Mouse (Mus musculus) midbrain, embryonic 10.5 days (tissue): Measurements from ENCODE around the gene Slc29a1. TPM values are rescaled to one million over a fixed set of nuclear protein-coding genes. Genes with fewer than 3 reads are reported as not detected.
A peak's percentile ranks its signal among the peaks of the same experiment; 100 is the strongest.

ENCODE experiments used
- DNase-seq: peaks from one replicate; pipeline ENCODE4 v3.0.0-alpha.2; 2017; ENCODE audit warnings: low spot score
- H3K27ac ChIP-seq: fragments of 300-500 bp; sonication (generic); replicated peaks from 2 replicates; pipeline ENCODE4 v1.5.1; 2016; ENCODE audit warnings: mild to moderate bottlenecking
- H3K27me3 ChIP-seq: fragments of 300-500 bp; sonication (generic); 2 replicates; pipeline ENCODE4 v1.6.1; 2016; ENCODE audit warnings: low read depth, mild to moderate bottlenecking; ENCODE audit not compliant: poor library complexity, severe bottlenecking
- H3K36me3 ChIP-seq: fragments of 300-500 bp; sonication (generic); 2 replicates; pipeline ENCODE4 v1.6.1; 2016; ENCODE audit warnings: mild to moderate bottlenecking, moderate library complexity
- H3K4me1 ChIP-seq: fragments of 300-500 bp; sonication (generic); 2 replicates; pipeline ENCODE4 v1.6.1; 2016
- H3K4me3 ChIP-seq: fragments of 300-500 bp; sonication (generic); 2 replicates; pipeline ENCODE4 v1.5.1; 2016; ENCODE audit warnings: mild to moderate bottlenecking, moderate library complexity
- H3K9me3 ChIP-seq: fragments of 300-500 bp; sonication (generic); replicated peaks from 2 replicates; pipeline ENCODE4 v1.6.1; 2016; ENCODE audit warnings: mild to moderate bottlenecking
- WGBS: fragments of 180-500 bp; shearing (Covaris S2); methylation state at CpG from one replicate; pipeline ENCODE4 v1.1.7; 2016; 5-methylcytosine and 5-hydroxymethylcytosine counted together
- polyA plus RNA-seq: library from polyadenylated mRNA; unstranded; fragments of >200 nt; fragmentation: Nextera tagmentation; extraction: Ambion mirVana; gene quantifications from 2 replicates; pipeline ENCODE4 v1.2.1, GENCODE M21; 2016

Slc29a1 gene
- polyA plus RNA-seq, 1 experiment from 2014 or later = 70.6 TPM

DNA sequence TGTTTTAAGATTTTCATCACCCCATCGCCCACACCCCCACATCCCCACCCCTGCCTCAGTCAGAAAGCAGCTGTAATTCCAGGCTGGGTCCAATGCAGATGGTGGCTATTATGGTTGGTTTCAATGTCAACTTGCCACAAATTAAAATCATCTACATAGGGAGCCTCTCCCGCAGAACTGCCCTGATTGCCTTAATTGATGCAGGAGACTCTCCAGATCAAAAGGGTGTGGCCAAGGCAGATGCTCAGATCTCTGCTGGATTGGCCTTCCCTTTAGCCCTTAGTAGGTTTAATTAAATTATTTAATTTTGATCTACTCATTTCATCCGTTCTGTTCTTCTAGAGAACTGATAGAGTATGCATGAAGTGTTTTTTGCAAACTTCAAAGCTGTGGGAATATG, 3.6 kb upstream of the Slc29a1 start:
- 87% methylated on average over 3 of the region's 3 CpGs for WGBS
- Histone ChIP-seq H3K36me3 (no peaks in the 10 kb centered on the region), H3K27me3 (peaks cover 50% of the 10 kb centered on the region), H3K4me1 (peaks cover 36% of the 10 kb centered on the region), H3K4me3 (no peak overlapping the region), H3K27ac (no peak overlapping the region), H3K9me3 (no peaks in the 10 kb centered on the region; the same call in 1 of the 2 replicates)
- DNase-seq = no peak

GRCm38 (mm10) chr17:45601877-45602304, 2.5 kb upstream of the Slc29a1 start, which contains the start of gene Mymx:
Gene Mymx, minus strand, starts transcription at chr17:45602102.
- DNase-seq = no peak
- WGBS = 39% methylated on average over 6 of the region's 6 CpGs
- Histone ChIP-seq H3K9me3 (no peaks in the 10 kb centered on the region), H3K36me3 (no peaks in the 10 kb centered on the region), H3K27ac (peak within 1 kb of the TSS; percentile 65), H3K4me3 (peak within 1 kb of the TSS; percentile 26), H3K27me3 (peaks cover 61% of the 10 kb centered on the region), H3K4me1 (peaks cover 46% of the 10 kb centered on the region)

GRCm38 (mm10) chr17:45601325-45601724, 1.9 kb upstream of the Slc29a1 start:
- peaks cover 52% of the 10 kb centered on the region for H3K4me1 ChIP-seq
- peak overlapping the region; percentile 65 for H3K27ac ChIP-seq
- no peak for DNase-seq
- H3K4me3 ChIP-seq = peak overlapping the region; percentile 26
- peaks cover 66% of the 10 kb centered on the region for H3K27me3 ChIP-seq
- H3K9me3 ChIP-seq = no peaks in the 10 kb centered on the region
- H3K36me3 ChIP-seq = no peaks in the 10 kb centered on the region
- 12% methylated on average over 22 of the region's 22 CpGs for WGBS

DNA sequence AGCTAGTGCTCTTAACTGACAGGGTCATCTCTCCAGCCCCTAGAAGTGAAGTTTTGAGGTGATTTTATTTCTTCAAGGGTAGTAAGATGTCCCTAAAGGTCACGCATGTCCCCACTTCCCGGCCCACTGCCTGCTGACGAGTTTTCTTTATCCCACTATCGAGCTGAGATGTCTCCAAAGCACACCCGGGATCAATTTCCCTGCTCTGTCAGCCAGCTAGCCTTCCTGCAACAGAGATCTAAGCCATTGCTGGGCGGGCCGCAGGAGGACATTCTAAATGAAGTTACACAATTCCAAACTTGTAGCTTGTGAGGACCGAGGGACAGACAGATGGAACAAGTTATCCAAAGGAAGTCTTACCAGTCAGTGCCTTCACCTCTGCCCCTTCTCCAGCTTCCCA, 861 bp upstream of the Slc29a1 start:
- H3K36me3 ChIP-seq = no peaks in the 10 kb centered on the region
- no peak overlapping the region for H3K4me3 ChIP-seq
- WGBS = 54% methylated on average over 8 of the region's 8 CpGs
- peaks cover 77% of the 10 kb centered on the region for H3K27me3 ChIP-seq
- no peak for DNase-seq
- H3K4me1 ChIP-seq = peaks cover 62% of the 10 kb centered on the region
- no peaks in the 10 kb centered on the region for H3K9me3 ChIP-seq
- H3K27ac ChIP-seq = no peak overlapping the region

DNA sequence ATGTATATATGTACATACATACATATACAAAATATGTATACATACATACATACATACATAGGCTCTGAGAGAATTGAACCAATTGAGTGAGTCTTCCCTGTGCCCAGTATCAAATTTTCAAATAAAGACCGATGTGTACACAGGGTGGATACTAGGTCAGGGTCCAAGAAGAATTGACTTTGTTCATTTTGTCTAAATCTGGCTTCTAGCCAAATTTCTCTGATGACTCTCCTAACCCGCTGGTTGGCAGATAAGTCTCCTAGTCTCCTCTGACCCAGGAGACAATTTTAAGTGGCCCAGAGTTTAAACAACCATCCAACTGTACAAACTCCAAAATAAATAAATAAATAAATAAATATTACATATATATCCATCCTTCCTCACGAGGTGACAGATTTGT, 515 bp downstream of the Slc29a1 start:
- Histone ChIP-seq H3K27me3 (peaks cover 91% of the 10 kb centered on the region), H3K4me3 (peak overlapping the region; percentile 56), H3K9me3 (no peaks in the 10 kb centered on the region), H3K27ac (peak overlapping the region; percentile 81), H3K4me1 (peaks cover 76% of the 10 kb centered on the region), H3K36me3 (no peaks in the 10 kb centered on the region)
- WGBS = 64% methylated on average over 3 of the region's 3 CpGs
- no peak for DNase-seq

DNA sequence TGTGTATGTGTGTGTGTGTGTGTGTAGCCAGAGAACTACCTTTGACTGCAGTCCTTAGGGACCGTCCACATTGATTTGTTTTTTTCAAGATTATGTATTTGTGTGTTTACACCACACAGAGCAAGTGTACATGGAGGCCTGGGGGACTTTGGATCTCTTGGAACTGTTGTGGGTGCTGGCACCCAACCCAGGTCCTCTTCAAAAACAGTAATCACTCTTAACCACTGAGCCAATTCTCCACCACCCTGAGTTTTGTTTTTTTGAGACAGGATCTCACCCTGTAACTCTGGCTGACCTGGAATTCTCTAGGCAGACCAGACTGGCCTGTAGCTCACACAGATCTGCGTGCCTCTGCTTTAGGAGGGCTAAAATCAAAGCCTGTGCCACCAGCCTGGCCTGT, 1.0 kb downstream of the Slc29a1 start:
- Histone ChIP-seq H3K36me3 (no peaks in the 10 kb centered on the region), H3K27ac (no peak overlapping the region), H3K9me3 (no peaks in the 10 kb centered on the region), H3K4me3 (no peak overlapping the region), H3K27me3 (peaks cover 96% of the 10 kb centered on the region), H3K4me1 (peaks cover 81% of the 10 kb centered on the region)
- WGBS = 90% methylated on average over 2 of the region's 2 CpGs
- no peak for DNase-seq

- Histone ChIP-seq H3K27ac (no peak overlapping the region), H3K9me3 (no peaks in the 10 kb centered on the region), H3K27me3 (peaks cover 99% of the 10 kb centered on the region), H3K36me3 (no peaks in the 10 kb centered on the region), H3K4me1 (peaks cover 87% of the 10 kb centered on the region), H3K4me3 (no peak overlapping the region)
- peak; percentile 40 for DNase-seq
- 54% methylated on average over 3 of the region's 3 CpGs for WGBS
Observed at GRCm38 (mm10) chr17:45597787-45598186, 1.6 kb downstream of the Slc29a1 start.

DNA sequence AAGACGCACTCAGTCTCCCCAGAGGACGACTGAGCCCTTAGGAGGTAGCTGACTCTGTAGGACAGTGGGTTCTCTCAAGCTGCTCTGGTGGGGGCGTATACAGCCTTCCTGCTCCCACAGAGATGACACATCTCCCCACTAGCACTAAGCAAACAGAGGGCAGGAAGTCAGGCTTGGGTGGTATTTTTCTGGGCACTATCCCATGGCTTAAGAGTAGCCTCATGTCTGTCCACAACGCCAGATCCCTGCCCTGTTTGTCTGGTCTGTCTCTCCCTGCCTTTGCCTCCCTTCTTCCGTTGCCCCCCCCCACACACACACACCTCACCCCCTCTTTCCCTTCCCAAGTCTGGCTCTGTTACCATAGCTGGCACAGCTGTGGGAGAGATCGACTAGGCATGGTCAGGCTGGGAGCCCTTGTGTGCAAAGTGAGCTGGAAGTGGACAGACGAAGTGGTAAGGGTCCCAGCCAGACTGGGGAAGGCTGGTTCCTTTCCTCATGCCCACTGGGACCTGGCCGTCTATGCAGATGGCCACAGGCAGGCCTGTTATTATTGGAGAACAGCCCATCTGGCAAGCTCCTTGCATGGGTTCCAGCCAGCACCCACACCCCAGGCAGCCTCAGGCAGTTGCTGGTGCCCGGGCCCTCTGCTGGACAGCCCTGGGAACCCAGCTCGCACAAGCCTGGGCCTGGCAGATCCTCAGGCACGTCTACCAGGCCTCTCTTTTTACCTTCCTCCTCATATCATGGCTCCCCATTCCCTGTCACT, 2.6 kb downstream of the Slc29a1 start:
- WGBS = 30% methylated on average over 11 of the region's 11 CpGs
- peak overlapping the region; percentile 81 for H3K27ac ChIP-seq

DNA sequence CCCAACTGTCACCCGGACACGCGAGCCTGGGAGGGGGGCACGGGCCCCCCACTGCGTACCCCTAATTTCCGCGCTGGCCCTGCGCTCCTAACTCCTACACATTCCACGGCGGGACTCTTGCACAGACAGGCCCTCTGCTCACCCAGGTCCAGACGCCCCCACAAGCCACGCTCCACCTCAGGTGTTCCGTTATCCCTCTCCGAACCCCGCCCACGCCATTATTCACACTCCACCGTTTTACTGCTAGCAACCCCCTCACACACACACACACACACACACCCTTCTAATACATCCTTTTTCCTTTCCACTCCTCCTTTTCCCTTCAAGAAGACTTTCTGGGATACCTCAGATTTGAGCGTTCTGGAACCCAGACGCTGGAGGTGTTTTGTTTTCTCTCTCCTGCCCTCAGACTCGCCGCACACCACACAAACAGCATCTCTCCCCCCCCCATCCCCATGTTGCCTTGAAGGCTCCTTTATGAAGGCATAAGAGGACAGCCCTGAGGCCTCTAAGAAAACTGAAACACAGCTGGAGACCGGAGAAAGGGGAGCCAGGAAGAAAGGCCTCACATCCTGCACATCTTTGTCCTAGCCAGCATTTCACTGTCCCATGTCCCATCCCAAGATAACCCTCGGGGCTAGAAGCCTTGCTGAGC, 3.5 kb downstream of the Slc29a1 start:
- Histone ChIP-seq H3K9me3 (no peaks in the 10 kb centered on the region), H3K27me3 (peaks cover 93% of the 10 kb centered on the region), H3K4me1 (peaks cover 90% of the 10 kb centered on the region), H3K36me3 (no peaks in the 10 kb centered on the region), H3K27ac (peak overlapping the region; percentile 81), H3K4me3 (peak overlapping the region; percentile 66)
- no peak for DNase-seq
- WGBS = 3% methylated on average over 23 of the region's 23 CpGs

More for the DNA sequence above, 2.6 kb downstream of the Slc29a1 start:
- peaks cover 100% of the 10 kb centered on the region for H3K27me3 ChIP-seq
- peak; percentile 63 for DNase-seq
- H3K4me1 ChIP-seq = peaks cover 91% of the 10 kb centered on the region
- H3K4me3 ChIP-seq = 0 out of 2 replicates have a peak overlapping the region, but pooled peaks have one; percentile 7
- H3K36me3 ChIP-seq = no peaks in the 10 kb centered on the region
- no peaks in the 10 kb centered on the region for H3K9me3 ChIP-seq

GRCm38 (mm10) chr17:45594881-45595735, 4.3 kb downstream of the Slc29a1 start:
- WGBS = 2% methylated on average over 58 of the region's 58 CpGs
- Histone ChIP-seq H3K27me3 (peaks cover 86% of the 10 kb centered on the region), H3K4me3 (peak overlapping the region; percentile 66), H3K4me1 (peaks cover 93% of the 10 kb centered on the region), H3K27ac (peak overlapping the region; percentile 81), H3K36me3 (peaks cover 4% of the 10 kb centered on the region; the same call in 1 of the 2 replicates), H3K9me3 (no peaks in the 10 kb centered on the region)
- DNase-seq = peak; percentile 77

- Histone ChIP-seq H3K27me3 (peaks cover 77% of the 10 kb centered on the region), H3K4me1 (peaks cover 84% of the 10 kb centered on the region), H3K36me3 (peaks cover 13% of the 10 kb centered on the region), H3K9me3 (no peaks in the 10 kb centered on the region), H3K27ac (no peak overlapping the region), H3K4me3 (peak overlapping the region; percentile 66)
- 42% methylated on average over 8 of the region's 8 CpGs for WGBS
- no peak for DNase-seq
Observed at GRCm38 (mm10) chr17:45594195-45594594, 5.2 kb downstream of the Slc29a1 start.

GRCm38 (mm10) chr17:45593479-45593878, 5.9 kb downstream of the Slc29a1 start:
- Histone ChIP-seq H3K27ac (no peak overlapping the region), H3K36me3 (peaks cover 20% of the 10 kb centered on the region), H3K9me3 (no peaks in the 10 kb centered on the region), H3K4me3 (peak overlapping the region; percentile 66), H3K27me3 (peaks cover 70% of the 10 kb centered on the region), H3K4me1 (peaks cover 77% of the 10 kb centered on the region)
- 13% methylated on average over 8 of the region's 8 CpGs for WGBS
- DNase-seq = no peak
